Mouse (Mus musculus) C2C12 (cell line): Measurements from ENCODE around the gene BC017158. TPM values are rescaled to one million over a fixed set of nuclear protein-coding genes. Genes with fewer than 3 reads are reported as not detected.
A peak's percentile ranks its signal among the peaks of the same experiment; 100 is the strongest.

ENCODE experiments used
- H3K27me3 ChIP-seq: one replicate; pipeline ENCODE4 v1.6.1; 2011; ENCODE audit not compliant: control insufficient read depth, insufficient read depth, insufficient read length
- H3K36me3 ChIP-seq: one replicate; pipeline ENCODE4 v1.6.1; 2011; ENCODE audit not compliant: control insufficient read depth, insufficient read depth
- H3K4me3 ChIP-seq: one replicate; pipeline ENCODE4 v1.5.1; 2011; ENCODE audit warnings: mild to moderate bottlenecking, control low read depth; ENCODE audit not compliant: poor library complexity, insufficient read depth, severe bottlenecking
- H3K79me2 ChIP-seq: one replicate; pipeline ENCODE4 v1.6.1; 2011; ENCODE audit not compliant: control insufficient read depth, insufficient read depth
- H3K79me3 ChIP-seq: one replicate; pipeline ENCODE4 v1.6.1; 2011; ENCODE audit warnings: low read depth, control low read depth
- H3ac ChIP-seq: one replicate; pipeline ENCODE3; 2011; ENCODE audit warnings: low read depth; ENCODE audit not compliant: control insufficient read depth, insufficient read length
- CEBPB ChIP-seq: IDR thresholded peaks from one replicate; pipeline ENCODE4 v1.6.1; 2011; ENCODE audit warnings: low read depth, mild to moderate bottlenecking, control low read depth, moderate library complexity
- CTCF ChIP-seq: IDR thresholded peaks from one replicate; pipeline ENCODE4 v1.5.1; 2011; ENCODE audit not compliant: control insufficient read depth, insufficient read depth, insufficient read length
- FOSL1 ChIP-seq: IDR thresholded peaks from one replicate; pipeline ENCODE4 v1.8.0; 2011; ENCODE audit warnings: mild to moderate bottlenecking, low read length; ENCODE audit not compliant: poor library complexity, insufficient read depth, severe bottlenecking
- MAX ChIP-seq: IDR thresholded peaks from one replicate; pipeline ENCODE4 v1.6.1; 2011; ENCODE audit warnings: mild to moderate bottlenecking, control low read depth
- MYOD1 ChIP-seq: IDR thresholded peaks from one replicate; pipeline ENCODE4 v1.6.1; 2011; ENCODE audit warnings: low read depth; ENCODE audit not compliant: control insufficient read depth, insufficient read length
- MYOG ChIP-seq: IDR thresholded peaks from one replicate; pipeline ENCODE4 v1.6.1; 2011; ENCODE audit not compliant: control insufficient read depth, insufficient read length; ENCODE audit errors: extremely low read depth
- USF1 ChIP-seq: IDR thresholded peaks from one replicate; pipeline ENCODE4 v1.6.1; 2011; ENCODE audit warnings: low read depth, mild to moderate bottlenecking, control low read depth, moderate library complexity
- polyA plus RNA-seq: library from polyadenylated mRNA; unstranded; fragments of >200 nt; fragmentation: generic; extraction: Trizol; gene quantifications from one replicate; pipeline ENCODE4 v1.2.1, GENCODE M21; 2012; ENCODE audit warnings: missing spikeins

The BC017158 gene
- polyA plus RNA-seq, 1 experiment, result 13.3 TPM

DNA sequence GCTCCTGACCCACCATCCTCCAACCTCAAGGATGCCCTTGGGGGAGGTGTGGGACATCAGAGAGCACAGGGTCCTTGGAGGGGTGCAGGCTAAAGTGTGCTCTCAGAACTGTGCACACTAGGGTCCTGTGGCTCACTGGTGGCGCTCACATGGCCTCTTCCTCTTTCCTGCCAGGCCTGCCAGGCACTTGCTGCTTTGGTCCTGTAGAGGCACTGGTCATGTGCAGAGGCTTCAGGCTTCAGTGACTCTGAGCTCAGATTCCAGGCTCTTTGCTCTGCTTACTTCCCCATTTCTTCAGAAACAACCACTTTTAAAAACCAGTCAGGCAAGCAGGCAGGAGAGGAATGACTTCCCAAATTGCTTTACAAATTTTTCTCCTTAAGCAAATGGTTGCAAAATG lies 34.9 kb upstream of the BC017158 start:
- Histone ChIP-seq H3ac (no peak overlapping the region), H3K79me2 (no peaks in the 10 kb centered on the region), H3K79me3 (no peaks in the 10 kb centered on the region), H3K27me3 (no peaks in the 10 kb centered on the region), H3K36me3 (no peaks in the 10 kb centered on the region), H3K4me3 (no peak overlapping the region)
- TF ChIP-seq CTCF, result no peak
- no peak for TF ChIP-seq FOSL1
- TF ChIP-seq MYOD1, result no peak
- no peak for TF ChIP-seq USF1
- TF ChIP-seq MYOG, result no peak
- TF ChIP-seq MAX, result no peak
- no peak for TF ChIP-seq CEBPB

DNA sequence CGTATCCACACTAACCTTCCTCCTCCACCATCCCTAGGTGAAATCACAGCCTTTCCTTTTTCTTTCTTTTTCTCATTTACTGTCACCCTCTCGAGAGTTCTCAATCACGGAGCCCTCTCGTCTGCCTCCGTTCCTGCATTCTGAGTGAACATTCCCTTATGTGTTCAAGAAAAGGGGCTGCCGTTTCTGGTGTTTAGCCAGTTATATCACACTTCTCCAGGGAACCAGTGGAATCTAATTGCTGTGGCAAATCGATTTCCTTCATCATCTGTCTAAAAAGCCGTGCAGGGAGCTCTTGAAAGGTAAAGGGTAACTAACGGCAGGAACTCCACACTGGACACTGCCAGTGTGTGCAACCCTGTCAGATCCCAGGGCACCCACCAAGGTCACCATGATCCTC lies 33.0 kb upstream of the BC017158 start:
- H3ac ChIP-seq, result no peak overlapping the region
- H3K79me3 ChIP-seq, result no peaks in the 10 kb centered on the region
- no peaks in the 10 kb centered on the region for H3K36me3 ChIP-seq
- TF ChIP-seq MAX, result no peak
- TF ChIP-seq CTCF, result no peak
- no peak for TF ChIP-seq MYOD1
- TF ChIP-seq CEBPB, result no peak
- no peak for TF ChIP-seq FOSL1
- TF ChIP-seq MYOG, result no peak
- H3K27me3 ChIP-seq, result no peaks in the 10 kb centered on the region
- H3K79me2 ChIP-seq, result no peaks in the 10 kb centered on the region
- H3K4me3 ChIP-seq, result no peak overlapping the region

DNA sequence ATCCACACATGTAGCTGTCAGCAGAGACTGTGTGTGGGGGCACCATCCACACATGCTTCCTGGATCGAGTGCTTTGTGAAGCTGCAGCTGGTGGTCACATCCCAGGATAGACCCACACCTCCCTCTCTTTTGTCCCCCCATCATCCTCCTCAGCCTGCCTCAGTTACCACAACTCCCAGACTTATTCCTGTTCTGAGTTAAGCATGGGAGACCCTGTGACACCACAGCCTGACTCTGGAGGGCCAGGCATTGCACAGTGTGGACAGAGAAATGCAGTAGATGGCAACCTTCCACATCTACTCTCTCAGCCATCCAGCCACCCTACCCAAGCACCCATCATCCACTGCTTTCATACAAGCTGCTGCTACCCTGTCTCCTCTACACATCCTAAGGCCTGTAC lies 27.0 kb upstream of the BC017158 start:
- Histone ChIP-seq H3K79me3 (no peaks in the 10 kb centered on the region), H3K27me3 (no peaks in the 10 kb centered on the region), H3ac (no peak overlapping the region), H3K36me3 (no peaks in the 10 kb centered on the region), H3K4me3 (no peak overlapping the region), H3K79me2 (no peaks in the 10 kb centered on the region)
- TF ChIP-seq USF1 (no peak), MYOD1 (no peak), MAX (no peak), CEBPB (no peak), FOSL1 (no peak), CTCF (no peak), MYOG (no peak)

DNA sequence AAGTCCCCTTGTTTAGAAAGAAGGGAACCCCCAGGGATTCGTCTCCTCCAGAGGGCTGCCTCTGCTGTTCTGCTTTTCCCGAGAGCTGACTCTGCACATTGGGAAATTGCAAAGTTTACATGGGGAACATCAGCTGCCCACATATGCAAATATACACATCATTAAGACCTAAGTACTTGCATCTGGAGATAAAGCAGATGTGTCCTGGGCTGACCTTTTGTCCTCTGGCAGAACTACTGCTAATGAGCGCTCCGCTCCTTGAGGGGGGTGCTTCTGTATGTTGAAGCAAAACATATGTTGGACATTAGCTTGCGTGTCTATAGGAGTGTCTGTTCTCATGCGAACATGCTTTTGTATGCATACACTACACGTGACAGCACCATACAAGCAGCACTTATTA lies 23.3 kb upstream of the BC017158 start:
- H3K79me3 ChIP-seq, result no peaks in the 10 kb centered on the region
- no peaks in the 10 kb centered on the region for H3K27me3 ChIP-seq
- H3K79me2 ChIP-seq, result no peaks in the 10 kb centered on the region
- H3K4me3 ChIP-seq, result no peak overlapping the region
- TF ChIP-seq CEBPB (no peak), USF1 (no peak), CTCF (no peak), MYOG (no peak), MYOD1 (no peak), MAX (no peak), FOSL1 (no peak)
- H3ac ChIP-seq, result no peak overlapping the region
- H3K36me3 ChIP-seq, result no peaks in the 10 kb centered on the region

DNA sequence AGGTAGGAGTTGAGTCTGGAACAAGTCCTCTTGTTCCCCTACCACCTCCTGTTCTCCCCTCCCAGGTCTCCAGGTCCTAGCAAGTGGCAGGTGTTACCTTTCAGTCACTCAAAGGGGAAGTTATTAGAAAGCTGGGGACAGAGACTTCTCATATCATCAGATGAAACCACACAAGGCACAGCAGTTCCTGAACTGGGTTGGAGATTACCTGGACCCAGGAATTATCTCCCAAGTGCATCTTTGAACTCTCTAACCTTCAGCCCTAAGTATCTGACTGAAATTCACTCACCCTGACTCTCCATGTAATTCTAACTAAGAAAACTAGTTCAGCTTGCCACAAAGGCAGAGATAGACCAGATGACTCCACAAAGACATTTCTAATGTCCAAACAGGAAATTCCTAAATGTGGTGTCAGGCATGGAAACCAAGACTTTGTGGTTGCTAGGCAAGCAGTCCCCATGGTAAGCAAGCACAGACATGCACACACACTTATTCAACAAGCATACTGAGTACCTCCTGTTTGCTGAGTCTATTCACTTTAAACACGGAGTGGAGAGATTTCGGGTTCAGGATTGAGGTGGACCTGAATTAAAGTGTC lies 22.3 kb upstream of the BC017158 start:
- Histone ChIP-seq H3K36me3 (no peaks in the 10 kb centered on the region), H3K27me3 (no peaks in the 10 kb centered on the region), H3K4me3 (no peak overlapping the region), H3K79me2 (no peaks in the 10 kb centered on the region), H3ac (no peak overlapping the region), H3K79me3 (no peaks in the 10 kb centered on the region)
- TF ChIP-seq FOSL1 (no peak), USF1 (no peak), MAX (no peak), CTCF (no peak), MYOD1 (no peak), CEBPB (no peak), MYOG (no peak)

DNA sequence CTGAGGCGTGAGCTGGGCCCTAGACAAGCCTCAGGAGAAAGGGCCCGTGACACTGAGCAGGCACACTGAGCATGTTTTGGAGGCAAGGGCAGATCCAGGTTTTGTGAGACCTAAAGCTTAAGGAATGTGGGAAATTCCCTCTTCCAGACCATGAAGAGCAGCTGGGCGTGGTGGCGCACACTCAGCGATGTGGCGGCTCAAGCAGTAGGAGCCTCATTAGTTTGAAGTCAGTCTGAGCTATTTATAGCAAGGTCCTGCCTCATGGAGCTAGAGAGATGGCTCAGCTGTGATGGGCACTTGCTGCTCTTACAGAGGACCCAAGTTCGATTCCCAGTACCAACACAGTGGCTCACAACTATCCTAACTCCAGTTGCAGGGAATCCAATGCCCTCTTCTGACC lies 21.2 kb upstream of the BC017158 start:
- H3K79me2 ChIP-seq, result no peaks in the 10 kb centered on the region
- no peak overlapping the region for H3K4me3 ChIP-seq
- H3K27me3 ChIP-seq, result no peaks in the 10 kb centered on the region
- TF ChIP-seq CTCF (no peak), MAX (peak; percentile 56)
- no peak overlapping the region for H3ac ChIP-seq
- no peaks in the 10 kb centered on the region for H3K36me3 ChIP-seq
- no peaks in the 10 kb centered on the region for H3K79me3 ChIP-seq
